In genomic region chr8:83893915-83894314, GRCm38 (mm10) we compare ENCODE assay signal across 10 mouse cellular contexts. TPM values are rescaled to one million over a fixed set of nuclear protein-coding genes. Genes with fewer than 3 reads are reported as not detected.
DNase-seq lines count a peak whose midpoint lies in the region; ATAC-seq and TF ChIP-seq lines count a peak whose summit lies in the region.
"Had no signal": no experiment of that assay in that cellular context is flagged by ENCODE, and none has a peak within 500 bp of the region (broad histone marks: within the 10 kb centered on the region; RNA-seq: fewer than 3 reads in every experiment).

No protein-coding gene starts in this region.

- H3K4me1 ChIP-seq in hindbrain, embryonic 10.5 days (replicated peaks): peaks cover 21% of the 10 kb centered on the region
- H3K4me1 ChIP-seq in hindbrain, embryonic 16.5 days (ENCODE audit: control insufficient read depth, insufficient read depth, low read depth, low read length): peaks cover 14% of the 10 kb centered on the region
- peaks cover 58% of the 10 kb centered on the region for H3K4me1 ChIP-seq in E14TG2a.4 (replicated peaks; ENCODE audit: low read depth, low read length)

- H3K9ac ChIP-seq in hindbrain, embryonic 16.5 days (ENCODE audit: low read depth, low read length): no peak overlapping the region
- H3K9ac ChIP-seq: embryonic facial prominence, embryonic 12.5 days; liver, embryonic 15.5 days had no signal

- WGBS in hindbrain, embryonic 10.5 days: 3% methylated on average over 5 of the region's 5 CpGs
- under 1% methylated on average over 5 of the region's 5 CpGs for WGBS in hindbrain, embryonic 16.5 days

- peak; percentile 57 for DNase-seq in hindbrain, embryonic 10.5 days (ENCODE audit: low spot score)
- peak; percentile 85 for DNase-seq in cerebellum, adult 11-12 months
- peak; percentile 36 to 52 for DNase-seq in gastrocnemius, adult 8-10 months (ENCODE audit: low spot score in 2 of 2)
- DNase-seq in left cerebral cortex, adult 2 months (ENCODE audit: extremely low spot score in 1 of 2, low spot score in 2 of 2): peak; percentile 79 to 89
- DNase-seq in naive thymus-derived CD4-positive, alpha-beta T cell, adult 2 months (ENCODE audit: low read depth): peak; percentile 91
- DNase-seq in thymus, adult 18-20 months: peak; percentile 46 to 58

- no peak overlapping the region for H3K4me2 ChIP-seq in hindbrain, embryonic 16.5 days (ENCODE audit: low read length)
- H3K4me2 ChIP-seq: embryonic facial prominence, embryonic 12.5 days; liver, embryonic 15.5 days had no signal

- ATAC-seq in hindbrain, embryonic 16.5 days: no peak

- H3K27me3 ChIP-seq in hindbrain, embryonic 10.5 days (ENCODE audit: insufficient read depth, poor library complexity, severe bottlenecking): peaks cover 50% of the 10 kb centered on the region
- peaks cover 3% of the 10 kb centered on the region for H3K27me3 ChIP-seq in hindbrain, embryonic 16.5 days (replicated peaks; ENCODE audit: control insufficient read depth, insufficient read depth, low read length)
- H3K27me3 ChIP-seq in E14TG2a.4 (ENCODE audit: insufficient read depth, low read length): peaks cover 51% of the 10 kb centered on the region

- peak; percentile 97 for TF ChIP-seq CTCF in E14TG2a.4 (conservative IDR thresholded peaks at IDR 0.05; ENCODE audit: low read length)
- peak; percentile 89 for TF ChIP-seq CTCF in left cerebral cortex, adult 2 months (IDR thresholded peaks at IDR 0.05)

- intact Hi-C loops in left cerebral cortex, adult 2 months (cut with DNase I): loop anchor here (1.0 to 2.0 kb wide), 3 partner anchors 111 to 231 kb away; no protein-coding TSS in a partner anchor

- no peaks in the 10 kb centered on the region for H3K9me3 ChIP-seq in hindbrain, embryonic 10.5 days
- H3K9me3 ChIP-seq in hindbrain, embryonic 16.5 days (ENCODE audit: control insufficient read depth, low read length): no peaks in the 10 kb centered on the region
- peaks cover 6% of the 10 kb centered on the region for H3K9me3 ChIP-seq in E14TG2a.4 (ENCODE audit: low read length)
- H3K9me3 ChIP-seq: embryonic facial prominence, embryonic 12.5 days; liver, embryonic 15.5 days had no signal

- H3K36me3 ChIP-seq in hindbrain, embryonic 10.5 days: no peaks in the 10 kb centered on the region
- H3K36me3 ChIP-seq in hindbrain, embryonic 16.5 days (ENCODE audit: control insufficient read depth, insufficient read depth, low read length): no peaks in the 10 kb centered on the region
- H3K36me3 ChIP-seq in E14TG2a.4 (ENCODE audit: insufficient read depth, low read length): no peaks in the 10 kb centered on the region
- H3K36me3 ChIP-seq: embryonic facial prominence, embryonic 12.5 days; liver, embryonic 15.5 days had no signal

- H3K4me3 ChIP-seq in hindbrain, embryonic 10.5 days: no peak overlapping the region
- H3K4me3 ChIP-seq in hindbrain, embryonic 16.5 days (ENCODE audit: low read length): no peak overlapping the region
- no peak overlapping the region for H3K4me3 ChIP-seq in E14TG2a.4 (replicated peaks; ENCODE audit: low read length)
- no peak overlapping the region for H3K4me3 ChIP-seq in left cerebral cortex, adult 2 months
- H3K4me3 ChIP-seq: embryonic facial prominence, embryonic 12.5 days; liver, embryonic 15.5 days had no signal

- no peak overlapping the region for H3K27ac ChIP-seq in hindbrain, embryonic 10.5 days
- no peak overlapping the region for H3K27ac ChIP-seq in hindbrain, embryonic 16.5 days (ENCODE audit: low read depth, low read length)
- H3K27ac ChIP-seq in left cerebral cortex, adult 2 months: no peak overlapping the region
- H3K27ac ChIP-seq: embryonic facial prominence, embryonic 12.5 days; liver, embryonic 15.5 days had no signal

RNA-seq across cellular contexts. Expression of gene Adgrl1, which starts 6.0 kb away (rescaled TPM):
- 10.9 and 15.4 TPM in 2 replicates for polyA plus RNA-seq in hindbrain, embryonic 10.5 days (2016; fragmentation: Nextera tagmentation; extraction: Ambion mirVana)
- polyA plus RNA-seq in hindbrain, embryonic 16.5 days (2015; fragmentation: Nextera tagmentation; extraction: Ambion mirVana): 50.9 and 53.0 TPM in 2 replicates
- total RNA-seq in gastrocnemius, adult 8-10 months (2022): 10 to 100 TPM in 2 of 4 experiments, 1 to 10 TPM in 2; 9.8 to 17.5 (median 12.5) TPM
- 100 to 1,000 TPM; 397 to 418 TPM for total RNA-seq in left cerebral cortex, adult 2 months (2021)

Comparison
In these comparisons a context has a peak if more than half of its experiments do, and no peak if none do; other contexts are left out.
1. RNA of gene Adgrl1, which starts 6.0 kb away (total RNA-seq): 397 to 418 TPM in left cerebral cortex, adult 2 months; 9.8 to 17.5 TPM in gastrocnemius, adult 8-10 months; every median in the first group is over 10 times any median in the second.
2. Peak in every context shown above with its lines, with median percentiles within 50 percentile points of each other: DNase-seq.